Mouse (Mus musculus): ENCODE measurements around the gene Nrxn2.

DNA sequence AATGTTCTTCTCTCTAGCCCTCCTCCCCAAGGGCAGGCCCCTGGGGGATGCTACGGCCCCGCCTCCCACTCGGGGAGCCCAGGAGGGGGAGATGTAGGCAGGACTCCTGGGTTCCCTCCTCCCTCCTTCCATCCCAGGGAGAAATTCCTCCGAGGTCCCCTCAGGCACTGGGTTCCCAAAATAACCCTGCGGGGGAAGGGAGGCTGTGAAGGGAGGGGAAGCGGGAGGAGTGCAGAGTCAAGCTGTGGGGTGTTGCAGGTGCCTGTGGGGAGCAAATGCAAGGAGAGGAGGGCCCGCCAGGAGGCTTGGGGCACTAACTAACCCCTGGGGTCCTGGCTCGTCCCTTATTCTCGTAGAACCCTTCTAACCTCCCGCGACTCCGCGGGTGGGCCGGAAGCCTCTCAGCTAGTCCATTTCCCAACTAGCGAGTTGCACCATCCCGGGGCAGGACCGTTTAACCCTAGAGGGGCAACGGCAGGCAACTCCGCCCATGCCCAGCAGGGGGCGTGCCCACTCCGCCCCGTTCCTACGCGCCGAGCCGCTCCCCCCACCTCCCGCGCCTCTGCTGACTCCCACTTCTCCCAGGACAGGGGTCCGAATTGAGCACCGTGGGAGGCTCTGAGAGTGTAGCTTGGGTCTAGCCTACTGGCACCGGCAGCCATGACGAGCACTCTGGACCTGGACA is 17.3 kb upstream of the Nrxn2 start:
- TF ChIP-seq POLR2A (IDR thresholded peaks at IDR 0.05; ENCODE audit: insufficient read length, low read depth) (no peak), E2F4 (IDR thresholded peaks at IDR 0.05; ENCODE audit: insufficient read depth) (no peak), USF1 (IDR thresholded peaks at IDR 0.05; ENCODE audit: low read depth) (no peak), MYOG (IDR thresholded peaks at IDR 0.05; ENCODE audit: control insufficient read depth in 1 of 3, insufficient read depth in 1 of 3, insufficient read length in 2 of 3, low read depth in 2 of 3) (no peak), CEBPB (IDR thresholded peaks at IDR 0.05; ENCODE audit: insufficient read depth, poor library complexity, severe bottlenecking) (no peak)
